Mouse (Mus musculus) forebrain, embryonic 14.5 days (tissue): ENCODE measurements around the gene Gm28308. TPM values are rescaled to one million over a fixed set of nuclear protein-coding genes. Genes with fewer than 3 reads are reported as not detected.

ENCODE experiments used
- ATAC-seq: fragments of 200-750 bp; cut with Nextera tagmentation; 2 replicates; pipeline ENCODE4 v1.8.0; 2017; ENCODE audit warnings: mild to moderate bottlenecking, moderate library complexity
- DNase-seq: peaks from one replicate; pipeline ENCODE4 v3.0.0-alpha.2; 2015; ENCODE audit warnings: low spot score
- H3K27ac ChIP-seq: fragments of 300-500 bp; sonication (generic); 2 replicates; pipeline ENCODE4 v1.5.1; 2014; ENCODE audit warnings: low read depth, mild to moderate bottlenecking, control low read depth, low read length, moderate library complexity
- H3K27me3 ChIP-seq: fragments of 300-500 bp; sonication (generic); replicated peaks from 2 replicates; pipeline ENCODE4 v1.6.1; 2014; ENCODE audit warnings: low read length, control low read depth, mixed read lengths; ENCODE audit not compliant: control insufficient read depth, insufficient read depth
- H3K36me3 ChIP-seq: fragments of 300-500 bp; sonication (generic); 2 replicates; pipeline ENCODE4 v1.6.1; 2014; ENCODE audit warnings: low read length, control low read depth; ENCODE audit not compliant: control insufficient read depth, insufficient read depth
- H3K4me1 ChIP-seq: fragments of 300-500 bp; sonication (generic); 2 replicates; pipeline ENCODE4 v1.6.1; 2014; ENCODE audit warnings: antibody characterized with exemption, low read length, control low read depth; ENCODE audit not compliant: control insufficient read depth, insufficient read depth
- H3K4me2 ChIP-seq: fragments of 300-500 bp; sonication (generic); 2 replicates; pipeline ENCODE4 v1.6.1; 2014; ENCODE audit warnings: mild to moderate bottlenecking, control low read depth, low read length
- H3K4me3 ChIP-seq: fragments of 300-500 bp; sonication (generic); 2 replicates; pipeline ENCODE4 v1.5.1; 2014; ENCODE audit warnings: low read depth, low read length, control low read depth
- H3K9ac ChIP-seq: fragments of 300-500 bp; sonication (generic); 2 replicates; pipeline ENCODE4 v1.6.1; 2014; ENCODE audit warnings: mild to moderate bottlenecking, low read length, control low read depth, moderate library complexity
- H3K9me3 ChIP-seq: fragments of 300-500 bp; sonication (generic); replicated peaks from 2 replicates; pipeline ENCODE4 v1.6.1; 2016; ENCODE audit warnings: low read length, control low read depth, mixed read lengths; ENCODE audit not compliant: control insufficient read depth
- WGBS: fragments of 180-500 bp; shearing (Covaris S2); extraction: QIAGEN DNeasy Blood & Tissue Kit; methylation state at CpG from one replicate; pipeline ENCODE4 v1.1.7; 2014; 5-methylcytosine and 5-hydroxymethylcytosine counted together
- polyA plus RNA-seq: library from polyadenylated mRNA; unstranded; fragments of >200 nt; fragmentation: Nextera tagmentation; extraction: Ambion mirVana; gene quantifications from 2 replicates; pipeline ENCODE4 v1.2.1, GENCODE M21; 2014

The Gm28308 gene
- polyA plus RNA-seq, 1 experiment from 2014 or later, result not detected

DNA sequence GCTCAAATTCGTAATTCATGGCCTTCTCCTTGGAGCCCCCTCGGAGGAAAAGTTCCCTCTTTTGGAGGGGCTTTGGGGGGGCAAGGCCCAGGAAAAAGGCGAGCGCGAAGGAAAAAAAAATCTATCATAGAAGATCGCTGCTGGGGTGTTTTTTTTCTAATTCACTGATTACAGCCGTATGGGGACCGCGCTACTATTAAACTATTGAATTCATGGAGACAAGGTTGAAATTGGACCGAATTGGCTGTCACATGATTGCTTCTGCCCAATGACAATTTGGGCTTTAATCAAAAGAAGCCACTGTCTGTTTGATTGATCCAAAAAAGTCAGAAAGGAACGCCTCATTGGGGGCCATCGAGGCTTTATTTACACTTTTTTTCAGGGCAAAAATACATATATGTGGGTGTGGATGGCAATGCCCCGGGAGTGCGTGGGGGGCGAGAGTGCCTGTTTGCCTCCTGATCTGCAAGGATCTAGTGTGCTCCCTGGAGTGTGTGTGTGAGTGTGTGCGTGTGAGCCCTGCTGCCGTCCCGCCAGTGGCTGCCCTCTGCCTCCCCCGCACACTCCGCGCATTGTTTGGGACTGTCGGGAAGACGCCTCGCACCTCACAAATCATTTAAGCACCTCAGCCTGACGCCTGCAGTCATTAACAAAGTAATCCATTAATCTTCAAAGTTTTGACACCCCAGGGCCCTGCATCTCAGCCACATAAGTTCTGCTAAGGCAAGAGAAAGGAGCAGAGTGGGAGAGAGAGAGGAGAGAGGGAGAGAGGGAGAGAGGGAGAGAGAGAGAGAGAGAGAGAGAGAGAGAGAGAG, 48.3 kb downstream of the Gm28308 start, which contains the start of gene Hoxa2:
Gene Hoxa2, minus strand, starts transcription at position 206 of the 815 bp plus-strand sequence.
- no peak within 1 kb of the TSS for H3K27ac ChIP-seq
- H3K4me2 ChIP-seq, result no peak within 1 kb of the TSS
- no peak within 1 kb of the TSS for H3K9ac ChIP-seq
- H3K4me3 ChIP-seq, result no peak within 1 kb of the TSS
- no peaks in the 10 kb centered on the region for H3K4me1 ChIP-seq
- WGBS, result under 1% methylated on average over 25 of the region's 25 CpGs
- no peak for ATAC-seq
- H3K36me3 ChIP-seq, result no peaks in the 10 kb centered on the region
- H3K27me3 ChIP-seq, result peaks cover 92% of the 10 kb centered on the region
- no peak for DNase-seq
- no peaks in the 10 kb centered on the region for H3K9me3 ChIP-seq

DNA sequence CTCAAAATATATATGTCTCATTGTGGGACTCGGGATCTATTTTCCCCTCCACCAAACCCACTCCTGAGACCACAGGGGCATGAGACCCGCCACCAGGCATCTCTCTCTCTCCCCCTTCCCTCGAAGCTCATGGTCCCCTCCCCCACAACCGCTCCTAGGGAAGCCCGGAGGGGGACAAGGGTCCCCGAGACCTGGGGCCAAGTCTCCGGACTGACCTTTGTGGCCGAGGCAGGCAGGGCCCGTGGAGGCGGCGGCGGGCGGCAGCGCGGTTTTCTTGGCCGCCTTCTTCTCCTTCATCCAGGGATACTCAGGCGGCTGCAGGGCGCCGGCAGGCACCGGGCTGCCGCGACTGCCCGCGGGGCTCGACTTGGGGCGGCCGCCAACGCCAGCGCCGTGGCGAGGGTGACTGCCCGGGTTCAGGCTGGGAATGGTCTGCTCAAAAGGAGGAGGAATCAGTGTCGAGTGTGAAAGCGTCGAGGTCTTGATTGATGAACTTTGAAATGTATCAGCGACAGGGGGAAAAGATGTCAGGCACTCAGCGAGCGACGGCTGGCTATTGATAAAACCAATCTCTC, 49.0 kb downstream of the Gm28308 start:
- under 1% methylated on average over 39 of the region's 39 CpGs for WGBS
- Histone ChIP-seq H3K4me1 (no peaks in the 10 kb centered on the region), H3K36me3 (no peaks in the 10 kb centered on the region), H3K27me3 (peaks cover 94% of the 10 kb centered on the region), H3K27ac (no peak overlapping the region), H3K9me3 (no peaks in the 10 kb centered on the region), H3K4me3 (no peak overlapping the region), H3K4me2 (no peak overlapping the region), H3K9ac (no peak overlapping the region)
- ATAC-seq (no peak), DNase-seq (no peak)

DNA sequence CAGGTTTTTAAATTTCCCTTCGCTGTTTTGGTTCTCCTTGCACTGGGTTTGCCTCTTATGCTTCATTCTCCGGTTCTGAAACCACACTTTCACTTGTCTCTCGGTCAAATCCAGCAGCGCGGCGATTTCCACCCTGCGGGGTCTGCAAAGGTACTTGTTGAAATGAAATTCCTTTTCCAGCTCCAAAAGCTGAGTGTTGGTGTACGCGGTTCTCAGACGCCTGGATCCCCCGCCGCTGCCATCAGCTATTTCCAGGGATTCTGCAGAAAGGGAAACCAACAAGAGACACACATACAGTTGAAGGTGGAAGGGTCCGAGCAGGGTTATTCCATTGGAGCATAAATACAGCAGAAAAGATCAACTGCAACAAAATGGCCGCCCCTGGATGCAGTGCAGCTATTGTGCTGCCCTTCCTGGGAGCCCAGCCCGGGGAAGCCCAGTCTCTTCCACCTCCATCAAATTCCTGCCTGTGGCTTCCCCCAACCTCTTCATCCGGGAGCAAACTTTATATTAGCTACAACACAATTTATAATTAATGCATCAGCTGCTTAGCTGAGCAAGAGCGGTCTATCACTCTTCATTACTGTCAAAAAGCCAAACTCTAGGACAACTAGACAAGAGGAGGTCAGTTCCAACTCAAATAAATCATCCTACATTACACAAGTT, 49.6 kb downstream of the Gm28308 start:
- Histone ChIP-seq H3K36me3 (no peaks in the 10 kb centered on the region), H3K4me2 (no peak overlapping the region), H3K9me3 (no peaks in the 10 kb centered on the region), H3K4me1 (peaks cover 2% of the 10 kb centered on the region; the same call in 1 of the 2 replicates), H3K9ac (no peak overlapping the region), H3K4me3 (no peak overlapping the region), H3K27me3 (peaks cover 95% of the 10 kb centered on the region), H3K27ac (no peak overlapping the region)
- WGBS, result under 1% methylated on average over 17 of the region's 17 CpGs
- DNase-seq (no peak), ATAC-seq (no peak)

DNA sequence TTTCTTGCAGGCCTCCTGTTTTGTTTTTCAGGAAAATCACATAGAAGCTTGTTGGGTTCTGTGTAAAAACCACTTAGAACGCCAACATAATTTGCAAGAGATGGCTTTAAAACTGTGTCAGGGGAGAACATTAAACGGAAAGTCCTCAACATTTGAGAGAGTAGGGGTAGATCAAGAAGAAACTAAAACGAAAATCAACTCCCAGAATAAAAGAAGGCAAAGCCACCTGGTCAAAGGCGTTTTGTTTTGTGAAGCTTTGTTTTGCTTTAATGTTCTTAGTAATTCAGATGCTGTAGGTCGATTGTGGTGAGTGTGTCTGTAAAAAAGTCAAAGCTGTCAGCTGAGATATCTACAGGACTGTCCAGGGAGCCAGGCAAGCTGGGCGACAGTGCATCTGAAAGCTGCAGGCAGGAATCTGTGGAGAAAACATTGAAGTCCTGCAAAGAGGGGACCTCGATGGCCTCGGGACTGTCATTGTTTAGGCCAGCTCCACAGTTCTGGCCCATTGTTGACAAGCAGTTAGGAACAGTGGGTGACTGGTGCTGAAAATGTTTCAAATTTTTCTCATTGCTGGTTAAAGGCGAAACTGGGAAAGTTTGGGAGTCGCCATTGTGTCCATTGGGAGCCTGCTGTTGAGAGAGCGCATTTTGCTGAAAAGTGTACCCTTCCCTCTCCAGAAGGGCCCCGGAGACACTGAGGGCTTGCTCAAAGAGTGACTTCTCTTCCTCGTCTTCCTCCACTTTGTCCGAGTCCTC, 50.4 kb downstream of the Gm28308 start:
- H3K9ac ChIP-seq, result no peak overlapping the region
- no peak overlapping the region for H3K4me2 ChIP-seq
- ATAC-seq, result no peak
- H3K4me3 ChIP-seq, result no peak overlapping the region
- no peak for DNase-seq
- WGBS, result under 1% methylated on average over 14 of the region's 14 CpGs
- peaks cover 8% of the 10 kb centered on the region; the same call in 1 of the 2 replicates for H3K4me1 ChIP-seq
- no peaks in the 10 kb centered on the region for H3K9me3 ChIP-seq
- peaks cover 95% of the 10 kb centered on the region for H3K27me3 ChIP-seq
- no peaks in the 10 kb centered on the region for H3K36me3 ChIP-seq
- no peak overlapping the region for H3K27ac ChIP-seq

DNA sequence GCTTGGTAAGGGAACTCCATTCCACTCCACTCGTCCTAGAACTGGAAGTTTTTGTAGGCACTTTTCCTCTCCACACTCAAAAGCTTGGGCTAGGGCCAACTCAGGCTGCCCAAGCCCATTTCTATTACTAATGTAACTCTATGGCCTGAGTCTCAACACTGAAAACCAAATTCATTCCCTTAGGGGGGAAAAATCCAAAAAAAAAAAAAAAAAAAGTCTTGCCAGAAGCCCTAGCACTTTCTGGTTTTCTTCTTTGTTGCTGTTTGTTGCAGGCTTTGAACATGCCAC, 51.1 kb downstream of the Gm28308 start:
- Histone ChIP-seq H3K4me1 (peaks cover 8% of the 10 kb centered on the region; the same call in 1 of the 2 replicates), H3K36me3 (no peaks in the 10 kb centered on the region), H3K9me3 (no peaks in the 10 kb centered on the region), H3K4me3 (no peak overlapping the region), H3K27me3 (peaks cover 95% of the 10 kb centered on the region), H3K4me2 (no peak overlapping the region), H3K27ac (no peak overlapping the region), H3K9ac (no peak overlapping the region)
- DNase-seq, result no peak
- no peak for ATAC-seq
- WGBS, result 5% methylated on average over 1 of the region's 1 CpGs

DNA sequence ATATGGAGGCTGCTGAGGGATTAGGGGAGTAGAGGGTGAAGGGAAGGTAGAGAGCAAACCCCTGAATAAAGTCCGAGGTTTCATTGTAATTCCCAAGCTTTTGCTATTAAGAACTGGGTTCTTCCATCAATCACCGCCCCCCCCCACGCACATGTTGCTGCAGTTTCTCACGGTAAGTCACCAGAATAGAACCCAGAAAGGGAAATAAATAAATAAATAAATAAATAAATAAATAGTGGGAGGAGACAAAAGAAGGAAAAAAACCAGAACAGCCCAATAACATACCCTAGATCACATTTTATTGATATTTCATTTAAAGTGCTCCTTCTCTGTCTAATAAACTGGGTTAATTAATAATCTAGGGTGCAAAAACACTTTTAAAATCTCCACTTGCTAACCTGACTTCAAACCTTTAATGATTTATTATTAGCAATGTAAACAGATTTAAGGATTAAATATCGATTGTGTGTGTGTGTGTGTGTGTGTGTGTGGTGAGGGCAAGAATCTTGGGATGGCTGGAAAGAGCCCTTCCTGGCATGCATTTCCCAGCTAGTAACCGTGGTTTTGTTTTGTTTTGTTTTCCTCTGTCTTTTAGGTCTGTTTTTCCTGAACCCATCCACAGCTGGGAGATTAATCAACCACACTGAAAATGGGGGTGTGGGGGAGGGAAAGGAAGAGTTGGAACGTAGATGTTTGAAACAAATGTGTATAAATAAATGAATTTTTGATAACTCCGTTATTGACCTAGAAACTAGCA, 51.6 kb downstream of the Gm28308 start:
- H3K4me2 ChIP-seq, result no peak overlapping the region
- DNase-seq (no peak), ATAC-seq (no peak)
- H3K9me3 ChIP-seq, result no peaks in the 10 kb centered on the region
- no peaks in the 10 kb centered on the region for H3K36me3 ChIP-seq
- no peak overlapping the region for H3K27ac ChIP-seq
- no peak overlapping the region for H3K4me3 ChIP-seq
- H3K27me3 ChIP-seq, result peaks cover 95% of the 10 kb centered on the region
- H3K4me1 ChIP-seq, result peaks cover 8% of the 10 kb centered on the region; the same call in 1 of the 2 replicates
- no peak overlapping the region for H3K9ac ChIP-seq
- WGBS, result 2% methylated on average over 8 of the region's 8 CpGs

DNA sequence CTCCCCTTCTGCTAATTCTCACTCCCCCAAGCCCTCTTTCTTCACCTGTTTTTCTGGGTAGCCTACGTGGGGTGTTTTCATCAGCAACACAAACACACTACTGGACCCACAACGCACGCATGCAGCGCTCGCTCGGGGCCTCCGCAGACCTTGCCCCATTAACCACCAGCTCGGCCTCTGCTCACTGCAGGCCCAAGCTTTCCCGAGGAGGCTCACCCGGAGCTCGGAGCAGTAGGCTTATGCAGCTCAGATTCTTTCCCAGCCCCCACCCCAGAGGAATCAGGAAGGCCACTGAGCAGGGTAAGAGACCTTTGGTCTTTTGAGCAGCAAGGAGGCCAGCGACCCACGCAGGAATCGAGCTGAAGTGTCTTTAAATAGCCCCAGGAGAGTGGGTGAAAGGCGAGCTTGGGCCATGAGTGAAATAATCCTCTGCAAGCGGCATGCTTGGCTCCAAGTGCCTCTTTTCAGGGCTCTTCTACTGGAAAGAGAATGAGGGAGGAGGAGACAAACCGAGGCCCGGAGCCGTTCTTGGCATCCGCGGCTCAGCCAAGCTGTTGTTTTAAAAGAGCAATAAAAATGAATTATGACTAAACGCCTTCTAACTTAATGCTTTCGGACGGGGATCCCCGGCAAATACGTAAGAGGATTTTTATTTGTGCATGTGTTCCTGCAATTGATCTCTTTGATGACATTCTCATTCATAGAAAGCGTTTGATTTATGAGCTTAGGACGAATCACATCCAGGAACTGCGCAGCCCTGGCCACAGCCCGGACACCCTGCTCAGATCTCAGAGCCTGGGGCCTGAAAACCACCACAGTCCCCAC, 52.4 kb downstream of the Gm28308 start:
- ATAC-seq, result no peak
- Histone ChIP-seq H3K9me3 (no peaks in the 10 kb centered on the region), H3K4me2 (no peak overlapping the region), H3K36me3 (no peaks in the 10 kb centered on the region), H3K4me1 (peaks cover 8% of the 10 kb centered on the region; the same call in 1 of the 2 replicates), H3K4me3 (no peak overlapping the region), H3K27me3 (peaks cover 95% of the 10 kb centered on the region), H3K9ac (no peak overlapping the region), H3K27ac (no peak overlapping the region)
- WGBS, result under 1% methylated on average over 30 of the region's 30 CpGs
- DNase-seq, result no peak
